Mouse (Mus musculus) bone marrow macrophage, adult 2 months (primary cell): ENCODE measurements around the gene Edem1.

Experiments
- CTCF ChIP-seq: IDR thresholded peaks from 2 replicates; pipeline ENCODE4 v1.5.1; 2012; ENCODE audit warnings: low read depth, mild to moderate bottlenecking, low read length, moderate library complexity
- POLR2A ChIP-seq: IDR thresholded peaks from 2 replicates; pipeline ENCODE4 v1.6.1; 2012; ENCODE audit warnings: mild to moderate bottlenecking, low read depth, low read length, borderline replicate concordance

GRCm38 (mm10) chr6:108829386-108830370 is 1.2 kb downstream of the Edem1 start:
- TF ChIP-seq CTCF (no peak), POLR2A (no peak)
